Mouse (Mus musculus) megakaryocyte, embryonic 14.5 days (primary cell): Measurements from ENCODE around the gene Wdtc1. TPM values are rescaled to one million over a fixed set of nuclear protein-coding genes. Genes with fewer than 3 reads are reported as not detected.

Experiments used
- H3K27me3 ChIP-seq: replicated peaks from 2 replicates; pipeline ENCODE3; 2012; ENCODE audit warnings: inconsistent platforms
- H3K36me3 ChIP-seq: replicated peaks from 2 replicates; pipeline ENCODE3; 2012; ENCODE audit warnings: low read length, inconsistent platforms, mixed read lengths
- H3K4me1 ChIP-seq: 2 replicates; pipeline ENCODE4 v1.6.1; 2012; ENCODE audit warnings: inconsistent platforms
- H3K4me3 ChIP-seq: replicated peaks from 2 replicates; pipeline ENCODE3; 2012; ENCODE audit warnings: moderate library complexity, mild to moderate bottlenecking, inconsistent platforms
- H3K9me3 ChIP-seq: 2 replicates; pipeline ENCODE4 v1.6.1; 2012; ENCODE audit warnings: inconsistent platforms
- FLI1 ChIP-seq: IDR thresholded peaks from 2 replicates; pipeline ENCODE4 v1.6.1; 2012; ENCODE audit warnings: low read length, inconsistent platforms, mixed read lengths
- GATA1 ChIP-seq: IDR thresholded peaks from 3 replicates; pipeline ENCODE4 v1.6.1; 2012; ENCODE audit warnings: mixed read lengths, low read length, inconsistent platforms, borderline replicate concordance
- polyA plus RNA-seq: library from polyadenylated mRNA; stranded (reverse); fragments of >175 nt; gene quantifications from 2 replicates; pipeline ENCODE4 v1.2.3, GENCODE M21; 2012; ENCODE audit warnings: low replicate concordance; ENCODE audit not compliant: insufficient read depth

Wdtc1 gene
- polyA plus RNA-seq = 85.7 and 118 TPM in 2 replicates

DNA sequence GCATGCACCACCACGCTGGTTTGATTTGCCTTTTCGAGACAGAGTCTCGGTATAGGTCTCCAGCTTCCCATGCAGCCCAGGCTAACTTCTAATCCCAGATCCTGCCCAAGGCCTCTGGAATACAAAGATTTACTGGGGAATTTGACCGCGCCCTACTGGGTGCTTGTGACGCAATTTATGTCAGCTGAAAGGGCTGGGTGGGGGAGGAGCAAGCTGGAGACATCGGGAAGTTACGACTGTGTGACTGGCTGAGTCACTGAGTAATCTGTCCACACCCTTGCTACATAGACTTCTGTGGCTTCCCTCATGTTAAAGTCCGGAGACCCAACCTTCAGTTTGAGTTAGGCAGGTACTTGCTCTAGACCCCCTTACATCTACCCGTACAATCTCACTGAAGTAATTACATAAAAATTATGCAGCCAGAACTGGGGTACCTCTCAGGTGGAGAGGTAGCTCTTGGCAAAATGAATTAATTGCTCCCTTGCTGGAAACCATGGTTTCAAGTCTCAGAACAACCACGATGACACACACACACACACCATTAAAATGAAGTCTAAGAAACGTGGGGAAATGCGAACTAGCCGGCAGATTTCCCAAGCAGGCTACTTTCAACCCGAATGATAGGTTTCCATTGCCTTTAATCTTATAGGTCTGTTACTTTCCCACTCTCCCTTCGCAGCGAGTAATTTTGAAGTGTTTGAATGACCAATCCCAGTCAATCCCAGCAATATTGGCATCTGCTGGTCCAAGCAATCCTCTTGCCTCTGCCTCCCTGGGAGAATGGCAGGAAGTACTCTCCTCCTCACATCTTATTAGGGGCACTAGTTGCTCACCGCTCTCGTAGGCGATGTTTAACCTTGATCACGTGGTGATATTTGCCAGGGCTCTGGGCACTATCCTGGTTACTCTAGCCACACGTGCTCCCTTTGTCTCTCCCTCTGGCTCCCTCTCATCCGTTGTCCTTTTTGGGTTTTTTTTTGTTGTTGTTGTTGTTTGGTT, at the start of gene Wdtc1:
TSS of gene Wdtc1 (minus strand) at position 115 of the 999 bp plus-strand sequence.
- no peaks in the 10 kb centered on the region for H3K9me3 ChIP-seq
- H3K27me3 ChIP-seq = no peaks in the 10 kb centered on the region
- H3K4me1 ChIP-seq = peaks cover 12% of the 10 kb centered on the region
- no peak for TF ChIP-seq FLI1
- TF ChIP-seq GATA1 = no peak
- peak within 1 kb of the TSS; percentile 56 for H3K4me3 ChIP-seq
- no peaks in the 10 kb centered on the region for H3K36me3 ChIP-seq

DNA sequence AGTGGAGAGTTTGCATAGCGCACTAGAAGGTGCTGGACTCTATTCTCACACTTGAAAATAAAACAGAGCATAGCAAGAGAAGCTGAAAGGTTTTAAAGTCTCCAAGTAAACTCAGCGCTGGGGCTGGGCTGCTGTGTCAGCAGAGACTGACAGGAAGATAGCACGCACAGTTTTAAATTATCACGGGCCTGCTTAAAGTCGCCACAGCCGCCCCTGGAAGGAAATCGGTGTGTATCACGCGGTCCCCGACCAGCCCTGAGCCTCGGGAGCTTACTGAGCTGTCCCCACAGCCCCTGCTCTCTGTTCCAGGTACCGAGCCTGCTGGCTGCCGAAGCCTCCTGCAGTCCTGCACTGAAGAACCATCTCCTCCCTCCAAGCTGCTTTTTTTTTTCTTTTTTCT, 48.7 kb upstream of the Wdtc1 start:
- no peak for TF ChIP-seq GATA1
- TF ChIP-seq FLI1 = no peak
- H3K27me3 ChIP-seq = no peaks in the 10 kb centered on the region
- H3K4me1 ChIP-seq = peaks cover 95% of the 10 kb centered on the region
- peak overlapping the region; percentile 87 for H3K4me3 ChIP-seq
- peaks cover 74% of the 10 kb centered on the region for H3K36me3 ChIP-seq
- no peaks in the 10 kb centered on the region for H3K9me3 ChIP-seq

DNA sequence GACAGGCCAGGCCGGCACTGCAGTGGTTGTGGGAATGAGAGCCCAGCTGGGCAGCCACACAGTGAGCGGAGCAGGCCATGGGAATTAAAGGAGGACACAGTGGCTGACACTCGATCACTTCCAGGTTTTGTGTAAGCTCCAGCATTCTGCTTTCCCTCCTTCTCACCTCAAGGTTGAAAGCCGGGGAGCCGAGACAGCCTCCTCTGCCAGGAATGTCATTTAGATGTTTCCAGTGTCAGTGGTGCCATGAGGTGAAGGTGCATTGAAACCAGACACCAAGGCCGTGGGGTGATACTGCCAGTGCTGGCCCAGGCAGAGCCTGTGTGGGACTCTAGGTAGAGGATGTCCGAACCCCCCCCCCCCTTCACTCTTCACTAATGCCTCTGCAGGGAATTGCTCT, 46.8 kb upstream of the Wdtc1 start:
- peaks cover 95% of the 10 kb centered on the region for H3K4me1 ChIP-seq
- no peaks in the 10 kb centered on the region for H3K9me3 ChIP-seq
- no peaks in the 10 kb centered on the region for H3K27me3 ChIP-seq
- H3K4me3 ChIP-seq = no peak overlapping the region
- no peak for TF ChIP-seq FLI1
- TF ChIP-seq GATA1 = no peak
- H3K36me3 ChIP-seq = peaks cover 75% of the 10 kb centered on the region

DNA sequence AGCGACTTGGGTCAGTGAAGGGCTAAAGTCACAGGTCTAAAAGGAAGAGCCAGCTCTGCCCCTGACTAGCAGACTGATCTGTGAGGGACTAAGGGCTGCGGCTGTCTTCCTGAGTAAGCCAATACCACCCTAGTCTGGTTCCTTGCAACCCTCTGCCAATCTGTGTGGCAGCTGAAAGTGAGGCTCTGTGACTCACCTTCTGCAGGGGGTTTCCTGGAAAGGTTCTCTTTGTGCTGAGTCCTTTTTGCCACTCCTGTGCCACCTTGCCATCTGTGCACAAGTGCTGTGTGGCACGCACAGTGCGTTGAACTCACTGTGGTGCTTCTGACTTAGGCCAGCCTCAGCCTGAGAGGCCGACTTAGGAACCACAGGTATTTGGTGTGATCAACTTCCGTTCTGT, 46.2 kb upstream of the Wdtc1 start:
- TF ChIP-seq FLI1 = no peak
- no peak for TF ChIP-seq GATA1
- peaks cover 95% of the 10 kb centered on the region for H3K4me1 ChIP-seq
- H3K36me3 ChIP-seq = peaks cover 75% of the 10 kb centered on the region
- H3K4me3 ChIP-seq = no peak overlapping the region
- no peaks in the 10 kb centered on the region for H3K27me3 ChIP-seq
- H3K9me3 ChIP-seq = no peaks in the 10 kb centered on the region

DNA sequence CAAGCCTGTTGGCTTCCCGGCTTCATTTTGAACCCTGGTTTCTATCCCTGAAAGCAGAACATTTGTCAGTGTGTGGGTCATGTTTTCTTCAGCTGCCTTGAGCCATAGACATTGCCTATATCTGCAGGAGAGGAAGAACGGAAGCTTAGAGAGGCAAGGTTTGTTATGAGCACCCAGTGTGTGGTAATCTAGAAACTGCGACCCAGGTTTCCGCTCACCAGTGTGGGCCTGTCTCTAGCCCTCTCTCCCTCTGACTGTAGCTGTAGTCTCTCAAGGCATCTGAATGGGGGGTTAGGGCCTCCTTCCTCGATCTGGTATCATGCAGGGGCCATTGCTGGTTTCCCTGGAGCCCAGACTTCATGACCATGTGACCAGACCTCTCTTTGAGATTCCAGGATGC, 45.3 kb upstream of the Wdtc1 start:
- Histone ChIP-seq H3K4me1 (peaks cover 100% of the 10 kb centered on the region), H3K27me3 (no peaks in the 10 kb centered on the region), H3K9me3 (no peaks in the 10 kb centered on the region), H3K4me3 (no peak overlapping the region), H3K36me3 (peaks cover 66% of the 10 kb centered on the region)
- TF ChIP-seq GATA1 (no peak), FLI1 (no peak)

DNA sequence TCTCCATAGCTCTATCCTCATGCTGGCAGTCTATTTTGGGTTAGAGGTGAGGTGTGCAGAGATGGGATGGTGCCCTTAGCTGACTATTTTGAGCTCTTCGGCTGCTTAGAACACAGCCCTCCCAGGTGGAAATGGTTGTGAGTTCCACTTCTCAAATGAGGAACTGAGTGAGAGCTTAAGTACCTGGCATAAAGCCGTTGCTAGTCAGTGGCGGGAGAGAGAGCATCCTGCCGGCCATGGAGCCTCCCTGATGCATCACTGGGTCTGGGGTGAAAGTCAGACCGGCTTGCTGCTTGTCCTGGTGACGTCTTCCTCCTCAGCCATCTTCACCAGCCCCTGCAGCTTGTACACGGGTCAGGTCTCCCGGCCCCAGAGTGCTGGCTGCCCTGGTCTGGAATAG, 44.7 kb upstream of the Wdtc1 start:
- TF ChIP-seq GATA1 (no peak), FLI1 (no peak)
- Histone ChIP-seq H3K9me3 (no peaks in the 10 kb centered on the region), H3K4me3 (no peak overlapping the region), H3K27me3 (no peaks in the 10 kb centered on the region), H3K36me3 (peaks cover 61% of the 10 kb centered on the region), H3K4me1 (peaks cover 95% of the 10 kb centered on the region)

DNA sequence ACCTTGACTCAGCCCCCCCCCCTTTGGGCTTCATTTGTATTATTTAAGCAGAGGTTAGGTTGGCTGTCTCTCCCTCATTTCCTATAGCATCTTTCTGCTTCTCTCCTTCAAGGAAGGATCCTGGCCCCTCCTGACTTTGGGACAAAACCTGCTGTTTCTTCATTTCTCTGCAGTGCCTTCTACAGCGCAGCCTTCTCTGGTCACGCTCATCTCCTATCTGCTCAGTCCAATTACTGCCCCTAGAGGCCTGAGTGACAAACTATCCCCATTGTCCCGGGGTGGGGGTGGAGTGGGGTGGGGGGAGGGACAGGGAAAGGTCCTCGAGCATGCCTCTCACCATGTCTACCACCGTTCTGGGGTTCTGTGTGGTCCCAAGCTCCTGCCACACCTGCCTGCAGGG, 44.0 kb upstream of the Wdtc1 start:
- Histone ChIP-seq H3K36me3 (peaks cover 57% of the 10 kb centered on the region), H3K4me1 (peaks cover 93% of the 10 kb centered on the region), H3K27me3 (no peaks in the 10 kb centered on the region), H3K4me3 (no peak overlapping the region), H3K9me3 (no peaks in the 10 kb centered on the region)
- TF ChIP-seq FLI1 (no peak), GATA1 (no peak)

DNA sequence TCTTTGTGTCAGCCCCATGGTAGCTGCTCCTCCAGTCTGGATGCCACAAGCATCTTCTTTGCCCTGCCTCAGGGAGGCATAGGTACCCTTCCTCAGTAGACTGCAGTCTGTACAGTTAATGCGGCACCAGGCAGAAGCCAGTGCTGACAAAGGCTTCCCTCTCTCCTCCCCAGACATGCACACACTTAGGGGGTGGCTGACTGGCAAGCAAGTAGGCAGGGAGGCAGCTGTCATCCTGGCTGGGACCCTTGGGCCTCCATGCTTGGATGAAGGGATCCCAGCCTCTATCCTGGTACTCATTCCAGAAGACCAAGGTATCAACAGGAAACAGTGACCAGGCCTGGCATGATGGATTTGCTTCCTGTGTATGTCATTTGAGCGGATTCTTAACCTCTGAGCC, 42.8 kb upstream of the Wdtc1 start:
- Histone ChIP-seq H3K27me3 (no peaks in the 10 kb centered on the region), H3K9me3 (no peaks in the 10 kb centered on the region), H3K4me1 (peaks cover 93% of the 10 kb centered on the region), H3K36me3 (peaks cover 69% of the 10 kb centered on the region), H3K4me3 (peak overlapping the region; percentile 68)
- TF ChIP-seq GATA1 (no peak), FLI1 (peak; percentile 32; the same call in 1 of the 2 replicates)

DNA sequence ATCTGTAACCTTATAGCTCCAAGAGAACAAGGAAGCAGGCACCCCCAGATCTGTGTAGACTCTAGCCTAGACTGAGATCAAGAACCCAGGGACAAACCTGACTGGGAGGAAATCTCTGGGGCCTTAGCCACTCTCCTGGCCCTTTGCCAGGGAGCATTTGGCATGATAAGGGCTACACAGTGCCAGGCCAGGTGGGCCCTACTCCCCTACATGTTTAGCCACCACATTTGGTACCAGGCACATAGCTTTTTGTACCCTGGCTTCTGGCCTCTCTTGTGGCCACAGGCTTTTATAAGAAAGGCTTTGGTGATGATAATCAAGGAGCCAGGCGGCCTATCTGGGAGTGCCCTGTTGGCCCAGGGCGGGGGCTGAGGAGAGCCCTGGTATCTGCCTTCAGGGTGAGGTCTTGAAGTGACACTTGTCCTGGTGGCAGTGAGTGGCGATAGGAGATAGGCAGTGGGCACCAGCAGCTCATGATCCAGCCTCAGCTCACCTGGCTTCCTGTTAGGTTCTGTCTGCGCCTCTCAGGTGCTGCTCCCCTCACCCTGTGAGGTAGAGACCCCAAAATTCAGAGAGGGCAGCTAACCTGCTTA, 41.8 kb upstream of the Wdtc1 start:
- TF ChIP-seq FLI1 (no peak), GATA1 (no peak)
- peak overlapping the region; percentile 62 for H3K4me3 ChIP-seq
- H3K27me3 ChIP-seq = no peaks in the 10 kb centered on the region
- peaks cover 93% of the 10 kb centered on the region for H3K4me1 ChIP-seq
- H3K9me3 ChIP-seq = no peaks in the 10 kb centered on the region
- H3K36me3 ChIP-seq = peaks cover 69% of the 10 kb centered on the region
